Mouse (Mus musculus) adrenal gland, postnatal 4 days (tissue): ENCODE results near the gene Relb. TPM values are rescaled to one million over a fixed set of nuclear protein-coding genes. Genes with fewer than 3 reads are reported as not detected.

ENCODE experiments used
- DNase-seq, 2 experiments: peaks; one replicate each; pipeline ENCODE4 v3.0.0; 2021 to 2022; ENCODE audit warnings: low spot score in 2 of 2, mixed read lengths in 2 of 2
- total RNA-seq, 2 experiments: library from RNA; stranded (reverse); gene quantifications; 2 replicates each; pipeline ENCODE4 v1.2.3; 2021

Relb gene
- total RNA-seq, 2 experiments from 2014 or later = 22.3 to 23.8 TPM

GRCm38 (mm10) chr7:19557982-19558900, 71.0 kb downstream of the Relb start:
- DNase-seq = no peak

DNA sequence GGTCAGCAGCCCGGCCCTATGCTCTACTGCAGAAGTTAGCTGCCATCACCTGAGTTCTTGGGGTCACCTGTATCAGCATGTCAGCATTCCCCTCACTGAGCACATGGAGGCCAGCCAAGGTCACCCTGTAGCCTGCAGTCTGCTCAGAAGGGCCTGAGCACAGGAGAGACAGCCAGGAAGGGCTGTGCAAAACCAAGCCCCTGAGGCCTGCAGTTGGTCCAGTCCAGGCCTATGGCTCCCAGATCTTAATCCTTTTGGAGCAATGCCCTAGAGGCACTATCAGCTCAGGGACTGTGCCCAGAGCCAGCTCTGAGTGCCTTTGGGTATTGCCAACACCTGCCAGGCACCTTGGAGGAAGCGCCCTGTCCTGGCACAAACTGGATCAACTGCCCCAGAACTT, 72.2 kb downstream of the Relb start:
- DNase-seq = no peak

Other genes with a start within 250 kb of the Relb start
- gene Ercc2, start 247.4 kb downstream of the Relb start, total RNA-seq = 10 to 100 TPM; 39.6 to 41.6 TPM
- 1 to 10 TPM; 2.6 to 3.9 TPM for gene Klc3, start 225.3 kb downstream of the Relb start, total RNA-seq
- 100 to 1,000 TPM; 103 to 234 TPM for gene Ckm, start 224.7 kb downstream of the Relb start, total RNA-seq
- 10 to 100 TPM; 47.7 to 51.6 TPM for gene Mark4, start 170.6 kb downstream of the Relb start, total RNA-seq
- gene Exoc3l2, start 166.1 kb downstream of the Relb start, total RNA-seq = 10 to 100 TPM; 26.7 to 28.7 TPM
- gene Bloc1s3, start 121.1 kb downstream of the Relb start, total RNA-seq = 1 to 10 TPM; 7.7 to 8.1 TPM
- 10 to 100 TPM; 67.0 to 76.7 TPM for gene Trappc6a, start 121.0 kb downstream of the Relb start, total RNA-seq
- gene Nkpd1, start 111.6 kb downstream of the Relb start, total RNA-seq = under 1 TPM; 0.17 to 0.28 TPM
- gene Ppp1r37, start 66.4 kb downstream of the Relb start, total RNA-seq = 10 to 100 TPM; 66.7 to 67.1 TPM
- gene Zfp296, start 52.2 kb downstream of the Relb start, total RNA-seq = under 1 TPM; 0.25 to 0.39 TPM
- gene Gemin7, start 51.8 kb downstream of the Relb start, total RNA-seq = 10 to 100 TPM; 67.0 to 68.8 TPM
- gene Clasrp, start 25.0 kb downstream of the Relb start, total RNA-seq = 10 to 100 TPM; 74.3 to 79.6 TPM
- gene Clptm1, start 35.6 kb upstream of the Relb start, total RNA-seq = 100 to 1,000 TPM; 112 to 116 TPM
- 10 to 100 TPM in 1 of 2 experiments, 1 to 10 TPM in 1; 3.0 to 81.8 TPM for gene Apoc2, start 48.5 kb upstream of the Relb start, total RNA-seq
- gene Gm44805, start 52.0 kb upstream of the Relb start, total RNA-seq = 1 to 10 TPM; 3.2 to 9.1 TPM
- 100 to 1,000 TPM in 1 of 2 experiments, 10 to 100 TPM in 1; 82.0 to 218 TPM for gene Apoc4, start 52.0 kb upstream of the Relb start, total RNA-seq
- gene Apoc1, start 63.2 kb upstream of the Relb start, total RNA-seq = 100 to 1,000 TPM; 390 to 714 TPM
- gene Apoe, start 69.8 kb upstream of the Relb start, total RNA-seq = 1,000 to 10,000 TPM in 1 of 2 experiments, 100 to 1,000 TPM in 1; 636 to 2,003 TPM
- gene Tomm40, start 86.0 kb upstream of the Relb start, total RNA-seq = 100 to 1,000 TPM; 137 to 139 TPM
- 10 to 100 TPM; 72.0 to 80.6 TPM for gene Nectin2, start 121.0 kb upstream of the Relb start, total RNA-seq
- 10 to 100 TPM; 59.8 to 84.7 TPM for gene Bcam, start 141.6 kb upstream of the Relb start, total RNA-seq
- gene Cblc, start 167.4 kb upstream of the Relb start, total RNA-seq = 1 to 10 TPM in 1 of 2 experiments, under 1 TPM in 1; 0.68 to 1.0 TPM
- gene Bcl3, start 193.3 kb upstream of the Relb start, total RNA-seq = 10 to 100 TPM in 1 of 2 experiments, 1 to 10 TPM in 1; 9.6 to 11.5 TPM
- not detected for gene Gm19345, start 222.6 kb upstream of the Relb start, total RNA-seq
- under 1 TPM in 1 of 2 experiments, not detected in 1; 0.20 TPM for gene Ceacam16, start 231.9 kb upstream of the Relb start, total RNA-seq